Mouse (Mus musculus): Measurements from ENCODE around the gene Gm49416. TPM values are rescaled to one million over a fixed set of nuclear protein-coding genes. Genes with fewer than 3 reads are reported as not detected.

Gm49416 gene
- polyA plus RNA-seq, 1 experiment from 2014 or later = not detected

DNA sequence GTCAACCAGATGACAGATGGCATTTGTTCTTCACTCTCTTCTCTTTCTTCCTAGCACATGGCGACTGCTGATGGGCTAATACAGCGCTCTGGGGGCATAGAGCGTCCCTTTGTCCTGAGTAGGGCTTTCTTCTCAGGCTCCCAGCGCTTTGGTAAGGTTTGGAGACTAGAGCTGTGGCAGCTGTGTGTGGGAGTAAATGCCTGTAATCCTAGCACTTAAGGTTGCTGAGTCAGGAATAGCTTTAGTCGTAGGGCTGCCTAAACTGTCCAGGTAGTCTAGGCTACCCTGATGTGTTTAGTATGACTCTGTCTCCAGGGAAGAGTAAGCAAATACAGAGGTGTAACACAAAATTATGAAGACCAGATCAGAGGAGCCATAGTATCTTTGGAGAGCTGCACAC is 23.1 kb downstream of the Gm49416 start:
- Histone ChIP-seq H3K36me3 (ENCODE audit: control insufficient read depth, insufficient read depth, low read length) (peaks cover 100% of the 10 kb centered on the region), H3K4me2 (ENCODE audit: low read length) (no peak overlapping the region), H3K4me1 (ENCODE audit: control insufficient read depth in 2 of 2, insufficient read depth in 2 of 2, low read length in 2 of 2) (no peaks in the 10 kb centered on the region), H3K27ac (replicated peaks in 1 of 2; ENCODE audit: control insufficient read depth in 1 of 2, insufficient read depth in 1 of 2, low read depth in 2 of 2, low read length in 2 of 2) (no peak overlapping the region), H3K27me3 (ENCODE audit: control insufficient read depth, insufficient read depth, low read length) (no peaks in the 10 kb centered on the region), H3K9ac (ENCODE audit: low read length) (no peak overlapping the region), H3K9me3 (ENCODE audit: control insufficient read depth, low read length) (no peaks in the 10 kb centered on the region), H3K4me3 (ENCODE audit: control insufficient read depth in 1 of 2, insufficient read depth in 1 of 2, low read depth in 1 of 2, low read length in 2 of 2) (no peak overlapping the region)
- ATAC-seq (ENCODE audit: insufficient number of reproducible peaks, insufficient read depth, low FRiP score, low read depth) = no peak
- WGBS = 88% methylated on average over 5 of the region's 5 CpGs

GRCm38 (mm10) chr19:8914212-8914611 is 25.5 kb downstream of the Gm49416 start:
- Histone ChIP-seq H3K4me1 (ENCODE audit: control insufficient read depth in 2 of 2, insufficient read depth in 2 of 2, low read length in 2 of 2) (no peaks in the 10 kb centered on the region), H3K27me3 (ENCODE audit: control insufficient read depth, insufficient read depth, low read length) (no peaks in the 10 kb centered on the region), H3K4me2 (ENCODE audit: low read length) (no peak overlapping the region), H3K4me3 (ENCODE audit: control insufficient read depth in 1 of 2, insufficient read depth in 1 of 2, low read depth in 1 of 2, low read length in 2 of 2) (no peak overlapping the region), H3K9me3 (ENCODE audit: control insufficient read depth, low read length) (no peaks in the 10 kb centered on the region), H3K27ac (replicated peaks in 1 of 2; ENCODE audit: control insufficient read depth in 1 of 2, insufficient read depth in 1 of 2, low read depth in 2 of 2, low read length in 2 of 2) (no peak overlapping the region), H3K9ac (ENCODE audit: low read length) (no peak overlapping the region), H3K36me3 (ENCODE audit: control insufficient read depth, insufficient read depth, low read length) (peaks cover 80% of the 10 kb centered on the region)
- 96% methylated on average over 3 of the region's 3 CpGs for WGBS
- ATAC-seq (ENCODE audit: insufficient number of reproducible peaks, insufficient read depth, low FRiP score, low read depth) = no peak

DNA sequence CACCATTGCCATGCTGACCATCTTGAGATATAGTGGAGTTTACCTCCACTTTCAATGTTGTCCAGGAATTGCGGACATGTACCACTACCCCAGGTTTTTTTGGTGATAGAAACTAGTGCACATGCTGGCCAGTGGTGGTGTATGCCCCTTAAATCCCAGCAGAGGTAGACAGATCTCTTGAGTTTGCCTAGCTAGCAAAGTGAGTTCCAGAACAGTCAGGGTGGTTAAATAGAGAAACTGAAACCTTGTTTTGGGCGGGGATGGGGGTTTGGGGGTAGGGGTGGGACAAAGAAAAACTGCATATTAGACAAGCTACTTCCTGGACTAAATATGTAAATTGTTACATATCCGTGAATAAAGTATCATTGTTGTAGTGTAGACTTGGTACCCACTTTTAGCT is 30.3 kb downstream of the Gm49416 start:
- H3K9ac ChIP-seq (ENCODE audit: low read length) = no peak overlapping the region
- WGBS = 87% methylated on average over 3 of the region's 3 CpGs
- ATAC-seq (ENCODE audit: insufficient number of reproducible peaks, insufficient read depth, low FRiP score, low read depth) = no peak
- peaks cover 47% of the 10 kb centered on the region for H3K36me3 ChIP-seq (ENCODE audit: control insufficient read depth, insufficient read depth, low read length)
- H3K4me2 ChIP-seq (ENCODE audit: low read length) = no peak overlapping the region
- no peak overlapping the region for H3K27ac ChIP-seq (replicated peaks in 1 of 2; ENCODE audit: control insufficient read depth in 1 of 2, insufficient read depth in 1 of 2, low read depth in 2 of 2, low read length in 2 of 2)
- H3K4me3 ChIP-seq (ENCODE audit: control insufficient read depth in 1 of 2, insufficient read depth in 1 of 2, low read depth in 1 of 2, low read length in 2 of 2) = no peak overlapping the region
- H3K27me3 ChIP-seq (ENCODE audit: control insufficient read depth, insufficient read depth, low read length) = no peaks in the 10 kb centered on the region
- H3K9me3 ChIP-seq (ENCODE audit: control insufficient read depth, low read length) = no peaks in the 10 kb centered on the region
- H3K4me1 ChIP-seq (ENCODE audit: control insufficient read depth in 2 of 2, insufficient read depth in 2 of 2, low read length in 2 of 2) = peaks cover 2 to 9% of the 10 kb centered on the region in 2 experiments; a peak in 3 of 4 replicates

- Histone ChIP-seq H3K9me3 (ENCODE audit: control insufficient read depth, low read length) (no peaks in the 10 kb centered on the region), H3K9ac (ENCODE audit: low read length) (peak overlapping the region; percentile 89), H3K27ac (replicated peaks in 1 of 2; ENCODE audit: control insufficient read depth in 1 of 2, insufficient read depth in 1 of 2, low read depth in 2 of 2, low read length in 2 of 2) (peak overlapping the region; percentile 80 to 87), H3K27me3 (ENCODE audit: control insufficient read depth, insufficient read depth, low read length) (no peaks in the 10 kb centered on the region), H3K4me1 (ENCODE audit: control insufficient read depth in 2 of 2, insufficient read depth in 2 of 2, low read length in 2 of 2) (peaks cover 2 to 9% of the 10 kb centered on the region in 2 experiments; a peak in 3 of 4 replicates), H3K36me3 (ENCODE audit: control insufficient read depth, insufficient read depth, low read length) (peaks cover 46% of the 10 kb centered on the region), H3K4me3 (ENCODE audit: control insufficient read depth in 1 of 2, insufficient read depth in 1 of 2, low read depth in 1 of 2, low read length in 2 of 2) (peak overlapping the region in 1 of 2 experiments; percentile 71; a peak in 2 of 4 replicates), H3K4me2 (ENCODE audit: low read length) (peak overlapping the region; percentile 89)
- WGBS = 53% methylated on average over 6 of the region's 6 CpGs
- ATAC-seq (ENCODE audit: insufficient number of reproducible peaks, insufficient read depth, low FRiP score, low read depth) = no peak
Observed at GRCm38 (mm10) chr19:8919684-8920072, 31.0 kb downstream of the Gm49416 start.

DNA sequence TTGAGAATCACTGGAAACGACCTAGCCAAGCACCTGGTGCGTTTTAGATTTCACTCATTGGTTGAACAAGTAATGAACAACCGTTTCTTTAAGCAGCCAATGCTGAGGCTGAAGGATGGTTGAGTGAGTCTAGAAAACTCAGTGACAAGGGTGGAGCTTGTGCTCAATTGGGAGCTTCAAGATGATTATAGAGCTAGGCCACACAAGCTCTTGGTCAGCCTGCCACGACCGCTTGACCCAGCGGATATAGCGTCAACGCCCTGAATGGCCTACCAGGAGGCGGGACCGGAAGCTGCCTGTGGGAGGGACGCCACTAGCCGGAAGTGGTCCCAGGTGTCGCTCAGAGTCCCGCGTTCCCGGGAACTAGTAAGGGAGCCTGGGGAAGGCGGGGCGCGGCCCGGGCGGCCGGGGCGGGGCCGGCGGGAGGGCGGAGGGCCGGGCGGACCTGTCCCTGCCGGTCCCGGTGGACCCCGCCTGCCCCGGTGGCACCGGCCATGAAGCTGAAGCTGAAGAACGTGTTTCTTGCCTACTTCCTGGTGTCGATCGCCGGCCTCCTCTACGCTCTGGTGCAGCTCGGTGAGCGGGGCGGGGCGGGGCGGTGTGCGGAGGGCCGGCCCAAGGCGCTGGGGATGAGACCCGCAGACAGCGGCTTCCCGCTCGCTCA is 31.5 kb downstream of the Gm49416 start, which contains the start of gene B3gat3:
B3gat3 (plus strand) TSS at position 302 of the 664 bp plus-strand sequence.
- no peaks in the 10 kb centered on the region for H3K9me3 ChIP-seq (ENCODE audit: control insufficient read depth, low read length)
- peak within 1 kb of the TSS; percentile 71 to 92 for H3K4me3 ChIP-seq (ENCODE audit: control insufficient read depth in 1 of 2, insufficient read depth in 1 of 2, low read depth in 1 of 2, low read length in 2 of 2)
- peak within 1 kb of the TSS; percentile 89 for H3K9ac ChIP-seq (ENCODE audit: low read length)
- peaks cover 2 to 9% of the 10 kb centered on the region in 2 experiments; a peak in 3 of 4 replicates for H3K4me1 ChIP-seq (ENCODE audit: control insufficient read depth in 2 of 2, insufficient read depth in 2 of 2, low read length in 2 of 2)
- WGBS = 3% methylated on average over 40 of the region's 50 CpGs
- H3K36me3 ChIP-seq (ENCODE audit: control insufficient read depth, insufficient read depth, low read length) = peaks cover 41% of the 10 kb centered on the region
- peak within 1 kb of the TSS; percentile 89 for H3K4me2 ChIP-seq (ENCODE audit: low read length)
- no peaks in the 10 kb centered on the region for H3K27me3 ChIP-seq (ENCODE audit: control insufficient read depth, insufficient read depth, low read length)
- H3K27ac ChIP-seq (replicated peaks in 1 of 2; ENCODE audit: control insufficient read depth in 1 of 2, insufficient read depth in 1 of 2, low read depth in 2 of 2, low read length in 2 of 2) = peak within 1 kb of the TSS; percentile 80 to 87
- peak; percentile 95 for ATAC-seq (ENCODE audit: insufficient number of reproducible peaks, insufficient read depth, low FRiP score, low read depth)

DNA sequence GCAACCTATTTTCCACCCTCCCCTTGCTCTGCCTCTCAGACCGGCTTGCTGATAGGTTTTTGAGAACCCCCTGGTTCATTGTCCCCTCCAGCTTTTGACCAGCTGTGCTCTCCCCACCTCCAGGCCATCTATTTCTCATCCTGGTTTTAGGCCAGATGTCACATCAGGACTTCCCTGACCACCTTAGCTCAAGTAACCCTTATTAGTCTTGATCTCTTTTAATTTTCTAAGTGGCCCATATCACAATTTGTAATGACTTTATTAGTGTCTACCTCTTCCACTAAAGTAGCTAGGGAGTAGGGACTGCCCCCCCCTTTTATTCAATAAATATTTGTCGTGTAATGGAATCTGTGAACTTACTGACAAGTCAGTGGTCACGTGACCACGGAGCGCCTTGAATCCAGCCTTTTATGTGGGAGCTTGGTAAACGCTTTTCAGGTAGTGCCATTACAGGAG is 32.1 kb downstream of the Gm49416 start:
- peak overlapping the region; percentile 89 for H3K4me2 ChIP-seq (ENCODE audit: low read length)
- peak overlapping the region; percentile 71 to 92 for H3K4me3 ChIP-seq (ENCODE audit: control insufficient read depth in 1 of 2, insufficient read depth in 1 of 2, low read depth in 1 of 2, low read length in 2 of 2)
- peaks cover 2 to 9% of the 10 kb centered on the region in 2 experiments; a peak in 3 of 4 replicates for H3K4me1 ChIP-seq (ENCODE audit: control insufficient read depth in 2 of 2, insufficient read depth in 2 of 2, low read length in 2 of 2)
- peak overlapping the region; percentile 89 for H3K9ac ChIP-seq (ENCODE audit: low read length)
- 3% methylated on average over 6 of the region's 6 CpGs for WGBS
- ATAC-seq (ENCODE audit: insufficient number of reproducible peaks, insufficient read depth, low FRiP score, low read depth) = peak; percentile 4; the same call in 1 of the 2 replicates
- no peaks in the 10 kb centered on the region for H3K9me3 ChIP-seq (ENCODE audit: control insufficient read depth, low read length)
- H3K27me3 ChIP-seq (ENCODE audit: control insufficient read depth, insufficient read depth, low read length) = no peaks in the 10 kb centered on the region
- peaks cover 41% of the 10 kb centered on the region for H3K36me3 ChIP-seq (ENCODE audit: control insufficient read depth, insufficient read depth, low read length)
- H3K27ac ChIP-seq (replicated peaks in 1 of 2; ENCODE audit: control insufficient read depth in 1 of 2, insufficient read depth in 1 of 2, low read depth in 2 of 2, low read length in 2 of 2) = peak overlapping the region; percentile 79 to 87

GRCm38 (mm10) chr19:8921741-8922140 is 33.0 kb downstream of the Gm49416 start:
- Histone ChIP-seq H3K9ac (ENCODE audit: low read length) (no peak overlapping the region), H3K36me3 (ENCODE audit: control insufficient read depth, insufficient read depth, low read length) (peaks cover 41% of the 10 kb centered on the region), H3K4me2 (ENCODE audit: low read length) (peak overlapping the region; percentile 89), H3K27me3 (ENCODE audit: control insufficient read depth, insufficient read depth, low read length) (no peaks in the 10 kb centered on the region), H3K4me1 (ENCODE audit: control insufficient read depth in 2 of 2, insufficient read depth in 2 of 2, low read length in 2 of 2) (peaks cover 2 to 9% of the 10 kb centered on the region in 2 experiments; a peak in 3 of 4 replicates), H3K27ac (replicated peaks in 1 of 2; ENCODE audit: control insufficient read depth in 1 of 2, insufficient read depth in 1 of 2, low read depth in 2 of 2, low read length in 2 of 2) (no peak overlapping the region), H3K9me3 (ENCODE audit: control insufficient read depth, low read length) (no peaks in the 10 kb centered on the region), H3K4me3 (ENCODE audit: control insufficient read depth in 1 of 2, insufficient read depth in 1 of 2, low read depth in 1 of 2, low read length in 2 of 2) (no peak overlapping the region)
- no peak for ATAC-seq (ENCODE audit: insufficient number of reproducible peaks, insufficient read depth, low FRiP score, low read depth)
- 80% methylated on average over 9 of the region's 9 CpGs for WGBS

Data from heart, embryonic 14.5 days (tissue).